Mouse (Mus musculus): ENCODE results near the gene Gm28230. TPM values are rescaled to one million over a fixed set of nuclear protein-coding genes. Genes with fewer than 3 reads are reported as not detected.
A peak's percentile ranks its signal among the peaks of the same experiment; 100 is the strongest.

Gm28230 gene
- polyA plus RNA-seq, 1 experiment from 2014 or later, result 3.9 TPM

DNA sequence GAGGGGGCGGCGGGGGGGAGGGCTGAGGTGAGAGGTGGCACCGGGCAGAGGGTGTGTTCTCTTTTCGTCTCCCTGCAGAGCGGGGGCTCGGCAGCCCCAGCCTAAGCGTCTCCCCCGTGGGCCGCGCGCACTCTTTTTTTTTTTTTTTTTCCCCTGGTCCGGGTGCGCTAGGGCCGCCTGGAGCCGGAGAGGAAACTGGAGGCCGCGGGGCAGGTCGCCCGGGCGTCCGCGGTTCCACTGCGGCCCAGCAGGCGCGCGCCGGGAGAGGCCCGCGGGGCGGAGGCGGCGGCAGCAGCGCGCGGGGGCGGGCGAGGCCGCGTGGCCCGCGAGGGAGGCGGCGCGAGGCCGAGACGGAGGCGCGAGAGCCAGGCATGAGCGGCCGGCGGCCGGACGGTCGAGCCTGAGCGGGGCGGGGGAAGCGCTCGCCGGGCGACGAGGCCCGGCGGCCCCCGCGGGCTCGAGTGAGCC, 21.5 kb upstream of the Gm28230 start:
- peak overlapping the region; percentile 83 for H3K4me3 ChIP-seq (ENCODE audit: low read depth, low read length)
- ATAC-seq (ENCODE audit: insufficient read depth, low FRiP score, low TSS enrichment) (peak; percentile 33), DNase-seq (ENCODE audit: low spot score) (peak; percentile 57)
- H3K9me3 ChIP-seq (ENCODE audit: control insufficient read depth, low read length), result no peaks in the 10 kb centered on the region
- peaks cover 34% of the 10 kb centered on the region for H3K27me3 ChIP-seq (ENCODE audit: control insufficient read depth, insufficient read depth, low read length)
- H3K36me3 ChIP-seq (ENCODE audit: control insufficient read depth, insufficient read depth, low read length), result no peaks in the 10 kb centered on the region
- H3K9ac ChIP-seq (ENCODE audit: low read length), result peak overlapping the region; percentile 99
- H3K27ac ChIP-seq (ENCODE audit: low read depth, low read length), result peak overlapping the region; percentile 100
- peak overlapping the region; percentile 85 for H3K4me2 ChIP-seq (ENCODE audit: low read depth)
- H3K4me1 ChIP-seq (ENCODE audit: control insufficient read depth, insufficient read depth, low read length), result peaks cover 17% of the 10 kb centered on the region
- WGBS, result 0% methylated on average over 31 of the region's 66 CpGs

DNA sequence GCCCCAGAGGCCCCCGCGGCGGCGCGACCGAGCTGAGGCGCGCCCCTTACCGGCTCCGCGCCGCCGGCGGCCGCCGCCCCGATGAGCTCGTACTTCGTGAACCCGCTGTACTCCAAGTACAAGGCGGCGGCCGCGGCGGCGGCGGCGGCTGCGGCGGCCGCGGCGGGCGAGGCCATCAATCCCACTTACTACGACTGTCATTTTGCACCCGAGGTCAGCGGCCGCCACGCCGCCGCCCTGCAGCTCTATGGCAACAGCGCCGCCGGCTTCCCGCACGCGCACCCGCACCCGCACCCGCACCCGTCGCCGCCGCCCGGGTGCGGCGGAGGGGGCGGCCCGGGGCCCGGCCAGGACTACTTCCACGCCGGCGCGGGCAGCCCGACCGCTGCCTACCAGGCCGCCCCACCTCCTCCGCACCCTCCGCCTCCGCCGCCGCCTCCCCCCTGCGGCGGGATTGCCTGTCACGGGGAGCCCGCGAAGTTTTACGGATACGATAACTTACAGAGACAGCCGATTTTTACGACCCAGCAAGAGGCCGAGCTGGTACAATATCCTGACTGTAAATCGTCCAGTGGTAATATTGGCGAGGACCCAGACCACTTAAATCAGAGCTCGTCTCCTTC, 20.9 kb upstream of the Gm28230 start:
- under 1% methylated on average over 55 of the region's 85 CpGs for WGBS
- peaks cover 28% of the 10 kb centered on the region for H3K27me3 ChIP-seq (ENCODE audit: control insufficient read depth, insufficient read depth, low read length)
- DNase-seq (ENCODE audit: low spot score) (peak; percentile 81), ATAC-seq (ENCODE audit: insufficient read depth, low FRiP score, low TSS enrichment) (peak; percentile 69)
- peak overlapping the region; percentile 99 for H3K9ac ChIP-seq (ENCODE audit: low read length)
- peaks cover 20% of the 10 kb centered on the region for H3K4me1 ChIP-seq (ENCODE audit: control insufficient read depth, insufficient read depth, low read length)
- H3K36me3 ChIP-seq (ENCODE audit: control insufficient read depth, insufficient read depth, low read length), result no peaks in the 10 kb centered on the region
- H3K27ac ChIP-seq (ENCODE audit: low read depth, low read length), result peak overlapping the region; percentile 100
- H3K4me3 ChIP-seq (ENCODE audit: low read depth, low read length), result peak overlapping the region; percentile 83
- peak overlapping the region; percentile 85 for H3K4me2 ChIP-seq (ENCODE audit: low read depth)
- no peaks in the 10 kb centered on the region for H3K9me3 ChIP-seq (ENCODE audit: control insufficient read depth, low read length)

DNA sequence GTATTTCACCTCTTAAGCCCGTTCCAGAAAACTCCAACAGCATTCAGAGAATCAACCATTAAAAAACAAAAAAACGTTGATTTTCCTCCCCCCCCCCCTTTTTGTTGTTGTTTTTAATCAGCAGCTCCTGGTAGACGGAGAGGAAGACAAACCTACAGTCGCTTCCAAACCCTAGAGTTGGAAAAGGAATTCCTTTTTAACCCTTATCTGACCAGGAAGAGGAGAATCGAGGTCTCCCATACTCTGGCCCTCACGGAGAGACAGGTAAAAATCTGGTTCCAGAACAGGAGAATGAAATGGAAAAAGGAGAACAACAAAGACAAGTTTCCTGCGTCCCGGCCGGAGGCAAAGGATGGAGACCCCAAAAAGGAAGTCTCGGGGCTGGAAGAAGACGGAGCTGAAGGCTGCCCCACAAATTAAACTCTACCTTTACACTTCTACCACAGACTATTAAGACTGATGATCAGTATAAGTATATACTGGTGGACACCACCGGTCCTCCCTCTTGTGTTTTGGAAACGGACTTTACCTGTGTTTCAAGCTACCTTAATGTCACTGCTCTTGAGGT, 20.1 kb upstream of the Gm28230 start:
- peak overlapping the region; percentile 83 for H3K4me3 ChIP-seq (ENCODE audit: low read depth, low read length)
- no peaks in the 10 kb centered on the region for H3K36me3 ChIP-seq (ENCODE audit: control insufficient read depth, insufficient read depth, low read length)
- DNase-seq (ENCODE audit: low spot score) (peak; percentile 22), ATAC-seq (ENCODE audit: insufficient read depth, low FRiP score, low TSS enrichment) (no peak)
- H3K9ac ChIP-seq (ENCODE audit: low read length), result peak overlapping the region; percentile 99
- peak overlapping the region; percentile 100 for H3K27ac ChIP-seq (ENCODE audit: low read depth, low read length)
- no peaks in the 10 kb centered on the region for H3K9me3 ChIP-seq (ENCODE audit: control insufficient read depth, low read length)
- H3K4me2 ChIP-seq (ENCODE audit: low read depth), result peak overlapping the region; percentile 85
- peaks cover 24% of the 10 kb centered on the region for H3K4me1 ChIP-seq (ENCODE audit: control insufficient read depth, insufficient read depth, low read length)
- H3K27me3 ChIP-seq (ENCODE audit: control insufficient read depth, insufficient read depth, low read length), result peaks cover 20% of the 10 kb centered on the region
- WGBS, result 1% methylated on average over 13 of the region's 13 CpGs

DNA sequence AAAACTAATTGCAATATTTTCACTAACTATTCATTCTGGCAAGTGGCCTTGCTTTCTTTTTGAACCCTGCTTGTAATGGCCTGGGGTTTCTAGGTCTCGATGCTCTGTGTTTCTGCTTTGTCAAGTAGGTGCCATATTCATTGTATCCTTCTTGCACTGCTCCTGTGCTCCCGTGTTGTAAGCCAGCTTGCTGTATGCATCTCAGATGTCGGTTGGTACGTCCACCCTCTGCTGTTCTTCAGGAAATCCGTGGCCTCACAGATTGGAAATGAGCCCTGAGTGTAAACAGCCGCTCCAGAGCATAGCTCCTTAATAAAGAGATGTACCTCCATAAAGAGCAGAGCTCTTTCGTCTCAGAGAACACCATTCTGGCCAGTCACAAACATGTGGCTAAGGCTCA, 18.9 kb upstream of the Gm28230 start:
- Histone ChIP-seq H3K27ac (ENCODE audit: low read depth, low read length) (peak overlapping the region; percentile 58; the same call in 1 of the 2 replicates), H3K4me3 (ENCODE audit: low read depth, low read length) (peak overlapping the region; percentile 83), H3K4me1 (ENCODE audit: control insufficient read depth, insufficient read depth, low read length) (peaks cover 24% of the 10 kb centered on the region), H3K9me3 (ENCODE audit: control insufficient read depth, low read length) (no peaks in the 10 kb centered on the region), H3K4me2 (ENCODE audit: low read depth) (peak overlapping the region; percentile 85), H3K27me3 (ENCODE audit: control insufficient read depth, insufficient read depth, low read length) (peaks cover 20% of the 10 kb centered on the region), H3K36me3 (ENCODE audit: control insufficient read depth, insufficient read depth, low read length) (no peaks in the 10 kb centered on the region), H3K9ac (ENCODE audit: low read length) (peak overlapping the region; percentile 69)
- DNase-seq (ENCODE audit: low spot score) (no peak), ATAC-seq (ENCODE audit: insufficient read depth, low FRiP score, low TSS enrichment) (no peak)
- 8% methylated on average over 7 of the region's 7 CpGs for WGBS

DNA sequence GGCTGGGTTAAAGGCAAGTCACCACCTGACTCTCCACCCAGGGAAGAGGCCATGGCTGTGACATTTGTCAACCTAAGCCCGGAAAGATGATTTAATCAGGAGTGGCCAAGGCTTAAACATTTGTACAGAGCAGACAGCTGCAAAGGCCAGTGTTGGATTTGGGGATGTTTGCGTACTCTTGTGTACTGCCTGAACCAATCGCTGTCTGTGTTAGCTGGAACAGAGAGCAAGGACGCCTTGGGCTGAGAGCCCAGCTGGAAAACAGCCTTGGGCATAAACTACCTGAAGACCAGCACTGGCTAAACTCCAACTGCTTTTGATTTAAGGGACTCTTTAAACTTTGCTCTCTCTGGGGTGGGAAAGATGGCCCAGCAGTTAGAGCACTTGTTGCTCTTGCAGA, 17.9 kb upstream of the Gm28230 start:
- no peaks in the 10 kb centered on the region for H3K9me3 ChIP-seq (ENCODE audit: control insufficient read depth, low read length)
- peak; percentile 24 for DNase-seq (ENCODE audit: low spot score)
- WGBS, result 15% methylated on average over 4 of the region's 4 CpGs
- ATAC-seq (ENCODE audit: insufficient read depth, low FRiP score, low TSS enrichment), result no peak
- H3K4me2 ChIP-seq (ENCODE audit: low read depth), result peak overlapping the region; percentile 85
- H3K4me1 ChIP-seq (ENCODE audit: control insufficient read depth, insufficient read depth, low read length), result peaks cover 24% of the 10 kb centered on the region
- no peaks in the 10 kb centered on the region for H3K36me3 ChIP-seq (ENCODE audit: control insufficient read depth, insufficient read depth, low read length)
- peak overlapping the region; percentile 35 for H3K27ac ChIP-seq (ENCODE audit: low read depth, low read length)
- H3K9ac ChIP-seq (ENCODE audit: low read length), result peak overlapping the region; percentile 44
- H3K27me3 ChIP-seq (ENCODE audit: control insufficient read depth, insufficient read depth, low read length), result peaks cover 17% of the 10 kb centered on the region
- H3K4me3 ChIP-seq (ENCODE audit: low read depth, low read length), result peak overlapping the region; percentile 19

DNA sequence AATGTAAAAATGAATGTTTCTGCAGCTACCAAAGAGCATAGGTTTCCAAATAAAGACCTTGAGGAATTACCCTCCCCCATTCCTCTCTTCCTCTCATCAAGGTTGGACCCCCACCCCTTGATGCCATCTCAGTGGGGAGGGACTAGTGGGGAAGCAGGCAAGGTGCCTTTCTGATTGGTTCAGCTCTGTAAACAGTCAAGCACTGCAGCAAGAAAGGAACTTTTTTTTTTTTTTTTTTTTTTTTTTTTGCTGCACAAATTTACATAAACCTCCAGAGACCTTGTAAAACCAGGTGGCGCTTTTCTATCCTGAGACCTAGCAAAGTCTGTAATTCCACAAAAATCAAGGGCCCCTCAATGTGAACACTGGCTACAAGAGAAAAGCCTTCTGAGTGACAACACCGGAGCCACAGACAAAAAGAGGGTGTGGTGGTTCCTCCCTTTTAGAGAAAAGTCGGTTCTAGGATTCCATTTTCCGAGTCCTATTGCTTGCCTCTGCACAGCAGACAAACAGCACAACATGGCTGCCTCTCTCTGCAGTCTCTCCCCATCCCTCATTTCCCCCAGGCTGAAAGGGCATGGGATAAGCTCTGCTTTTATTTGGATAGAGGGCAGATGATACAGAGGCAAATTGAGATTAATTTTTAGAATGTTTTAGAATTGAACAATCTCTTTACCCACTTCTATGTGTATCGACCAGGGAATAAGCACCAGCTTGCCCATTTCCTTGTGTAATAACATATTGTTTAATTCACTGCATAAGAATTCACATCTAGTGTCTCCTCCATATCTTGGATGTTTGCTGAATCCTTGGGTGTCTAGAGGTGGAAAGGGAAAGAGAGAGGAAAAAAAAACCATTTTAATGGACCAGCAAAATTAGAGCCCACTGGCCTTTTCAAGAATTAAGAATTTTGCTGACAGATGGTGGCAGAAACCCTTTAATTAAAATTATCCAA, 16.8 kb upstream of the Gm28230 start:
- H3K4me3 ChIP-seq (ENCODE audit: low read depth, low read length), result no peak overlapping the region; the same call in 1 of the 2 replicates
- ATAC-seq (ENCODE audit: insufficient read depth, low FRiP score, low TSS enrichment) (no peak), DNase-seq (ENCODE audit: low spot score) (peak; percentile 21)
- H3K27ac ChIP-seq (ENCODE audit: low read depth, low read length), result peak overlapping the region; percentile 100; the same call in 1 of the 2 replicates
- WGBS, result 6% methylated on average over 5 of the region's 5 CpGs
- peak overlapping the region; percentile 85 for H3K4me2 ChIP-seq (ENCODE audit: low read depth)
- H3K27me3 ChIP-seq (ENCODE audit: control insufficient read depth, insufficient read depth, low read length), result peaks cover 7% of the 10 kb centered on the region; the same call in 1 of the 2 replicates
- 0 out of 2 replicates have a peak overlapping the region, but pooled peaks have one; percentile 7 for H3K9ac ChIP-seq (ENCODE audit: low read length)
- H3K36me3 ChIP-seq (ENCODE audit: control insufficient read depth, insufficient read depth, low read length), result no peaks in the 10 kb centered on the region
- peaks cover 20% of the 10 kb centered on the region for H3K4me1 ChIP-seq (ENCODE audit: control insufficient read depth, insufficient read depth, low read length)
- H3K9me3 ChIP-seq (ENCODE audit: control insufficient read depth, low read length), result no peaks in the 10 kb centered on the region

DNA sequence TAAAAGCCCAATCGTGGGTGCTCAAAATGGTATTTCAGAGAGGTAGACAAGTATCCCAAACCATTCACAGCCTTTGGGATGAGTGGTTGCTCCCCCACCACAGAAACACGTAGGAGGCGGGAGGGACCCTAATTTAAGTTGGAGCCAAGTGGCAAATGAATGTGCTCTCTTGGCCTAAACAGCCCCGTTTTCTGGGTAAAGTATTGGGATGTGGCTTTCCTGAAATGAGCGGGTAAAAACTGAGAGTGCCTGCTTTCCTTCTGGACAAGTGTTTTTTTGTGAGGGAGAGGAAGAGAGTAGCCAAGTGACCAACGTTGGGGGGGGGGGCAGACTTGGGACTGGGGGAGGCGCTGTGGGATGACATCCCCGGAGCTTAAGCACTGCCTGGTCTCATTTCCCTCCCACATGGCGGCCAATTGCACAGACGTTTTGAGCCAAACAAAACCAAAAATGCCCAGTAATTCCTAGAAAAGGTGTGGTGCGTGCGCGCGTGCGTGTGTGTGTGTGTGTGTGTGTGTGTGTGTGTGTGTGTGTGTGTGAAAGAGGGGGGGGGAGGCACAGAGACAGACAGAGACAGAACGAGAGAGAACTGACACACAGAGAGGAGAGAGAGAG, 15.5 kb upstream of the Gm28230 start:
- peaks cover 7% of the 10 kb centered on the region; the same call in 1 of the 2 replicates for H3K27me3 ChIP-seq (ENCODE audit: control insufficient read depth, insufficient read depth, low read length)
- DNase-seq (ENCODE audit: low spot score) (peak; percentile 34), ATAC-seq (ENCODE audit: insufficient read depth, low FRiP score, low TSS enrichment) (no peak)
- H3K9me3 ChIP-seq (ENCODE audit: control insufficient read depth, low read length), result no peaks in the 10 kb centered on the region
- peak overlapping the region; percentile 98 for H3K4me3 ChIP-seq (ENCODE audit: low read depth, low read length)
- H3K27ac ChIP-seq (ENCODE audit: low read depth, low read length), result peak overlapping the region; percentile 100
- peaks cover 20% of the 10 kb centered on the region for H3K4me1 ChIP-seq (ENCODE audit: control insufficient read depth, insufficient read depth, low read length)
- peak overlapping the region; percentile 100 for H3K9ac ChIP-seq (ENCODE audit: low read length)
- WGBS, result under 1% methylated on average over 15 of the region's 16 CpGs
- H3K36me3 ChIP-seq (ENCODE audit: control insufficient read depth, insufficient read depth, low read length), result no peaks in the 10 kb centered on the region
- peak overlapping the region; percentile 75 for H3K4me2 ChIP-seq (ENCODE audit: low read depth)

Measured in neural tube, embryonic 11.5 days (tissue).